Mouse (Mus musculus): ENCODE measurements around the gene Olfr988. TPM values are rescaled to one million over a fixed set of nuclear protein-coding genes. Genes with fewer than 3 reads are reported as not detected.
"Not testable (repeated sequence)": the region's sequence is repeated elsewhere in the genome, so short reads cannot be mapped to it uniquely, and the experiment has no call there.

The Olfr988 gene
- not detected in 2 replicates for polyA plus RNA-seq (2012; ENCODE audit: insufficient read depth, insufficient read length, low replicate concordance, missing spikeins)

DNA sequence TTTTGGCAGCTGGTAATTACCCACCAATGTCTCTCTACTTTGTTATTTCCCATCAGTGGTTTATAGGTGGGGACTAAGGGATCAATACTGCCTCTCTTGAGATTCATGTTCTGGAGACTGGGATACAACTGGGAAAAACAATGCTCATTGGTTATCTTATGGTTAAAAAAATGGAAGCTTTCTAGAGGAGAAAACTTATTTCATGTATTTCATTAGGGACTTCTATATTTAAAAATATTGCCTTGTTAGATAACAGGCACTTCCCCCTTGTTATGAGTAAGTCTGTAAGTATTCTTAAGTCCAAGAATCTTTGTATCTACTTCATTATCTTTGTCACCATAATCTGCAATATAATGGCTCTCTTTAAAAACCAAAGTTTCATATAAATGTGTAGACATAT lies at the start of gene Olfr988:
Olfr988 (minus strand) TSS at position 101 of the 400 bp plus-strand sequence.
- not testable (repeated sequence) for H3K4me3 ChIP-seq (ENCODE audit: insufficient read depth, low read depth, low read length); H3K27ac ChIP-seq (ENCODE audit: insufficient read depth, low read depth, low read length); H3K4me1 ChIP-seq (ENCODE audit: control insufficient read depth, insufficient read depth, low read length)

DNA sequence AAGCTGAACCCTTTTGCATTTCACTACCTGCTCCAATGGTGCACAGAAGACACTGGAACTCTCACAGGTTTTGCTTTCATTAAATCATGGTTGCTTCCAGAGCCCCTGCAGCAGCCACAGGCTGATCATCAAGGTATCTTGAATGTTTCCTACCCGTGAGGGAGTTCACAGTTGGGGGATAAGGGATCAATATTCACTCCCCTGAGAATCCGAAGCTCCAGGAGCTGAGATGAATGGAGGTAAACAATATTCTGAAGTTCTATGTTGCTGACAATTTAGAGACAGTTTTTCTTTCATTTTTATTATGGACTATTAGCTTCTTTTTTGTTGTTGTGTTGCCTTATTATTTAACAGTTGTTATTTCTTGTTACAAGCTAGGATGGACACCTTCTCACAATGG lies 46.3 kb upstream of the Olfr988 start, which contains the start of gene Olfr992:
Olfr992 (minus strand) TSS at position 101 of the 400 bp plus-strand sequence.
- no peak within 1 kb of the TSS for H3K4me3 ChIP-seq (ENCODE audit: insufficient read depth, low read depth, low read length)
- no peak within 1 kb of the TSS for H3K27ac ChIP-seq (ENCODE audit: insufficient read depth, low read depth, low read length)
- no peak for TF ChIP-seq POLR2A (IDR thresholded peaks at IDR 0.05; ENCODE audit: insufficient read depth, low read depth, low read length)
- no peak for TF ChIP-seq CTCF (IDR thresholded peaks at IDR 0.05; ENCODE audit: insufficient read depth, low read depth, low read length)
- 55% methylated on average over 2 of the region's 2 CpGs for WGBS
- H3K4me1 ChIP-seq (ENCODE audit: control insufficient read depth, insufficient read depth, low read length) = no peaks in the 10 kb centered on the region

DNA sequence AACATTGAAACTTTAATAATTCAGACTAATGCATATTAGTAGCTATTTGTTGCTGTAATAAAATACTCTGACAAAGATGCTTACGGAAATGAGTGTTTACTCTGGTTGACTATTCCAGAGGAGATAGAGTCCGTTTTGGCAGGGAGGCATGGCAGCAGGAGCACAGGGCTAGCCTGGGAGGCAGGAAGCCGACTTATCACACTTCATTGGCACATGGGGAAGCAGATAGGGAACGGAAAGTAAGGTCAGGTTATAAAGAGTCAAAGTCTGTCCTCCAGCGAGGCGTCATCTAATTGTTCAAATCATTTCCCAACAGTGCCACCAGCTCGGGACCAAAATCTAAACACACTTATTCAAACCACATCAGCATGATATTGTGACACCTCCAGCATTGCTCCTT lies 23.1 kb downstream of the Olfr988 start:
- Histone ChIP-seq H3K4me3 (ENCODE audit: insufficient read depth, low read depth, low read length) (no peak overlapping the region), H3K4me1 (ENCODE audit: control insufficient read depth, insufficient read depth, low read length) (no peaks in the 10 kb centered on the region), H3K27ac (ENCODE audit: insufficient read depth, low read depth, low read length) (no peak overlapping the region)
- TF ChIP-seq CTCF (IDR thresholded peaks at IDR 0.05; ENCODE audit: insufficient read depth, low read depth, low read length) (no peak), POLR2A (IDR thresholded peaks at IDR 0.05; ENCODE audit: insufficient read depth, low read depth, low read length) (no peak)
- 74% methylated on average over 7 of the region's 7 CpGs for WGBS

DNA sequence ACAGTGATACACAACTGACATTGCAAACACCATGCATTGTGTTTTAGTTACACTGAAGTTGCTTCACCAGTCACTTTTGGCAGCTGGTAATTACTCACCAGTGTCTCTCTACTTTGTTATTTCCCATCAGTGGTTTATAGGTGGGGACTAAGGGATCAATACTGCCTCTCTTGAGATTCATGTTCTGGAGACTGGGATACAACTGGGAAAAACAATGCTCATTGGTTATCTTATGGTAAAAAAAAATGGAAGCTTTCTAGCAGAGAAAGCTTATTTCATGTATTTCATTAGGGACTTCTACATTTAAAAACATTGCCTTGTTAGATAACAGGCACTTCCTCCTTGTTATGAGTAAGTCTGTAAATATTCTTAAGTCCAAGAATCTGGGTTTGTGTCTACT lies 23.8 kb downstream of the Olfr988 start, which contains the start of gene Olfr987:
Olfr987 (minus strand) TSS at position 101 of the 400 bp plus-strand sequence.
- not testable (repeated sequence) for H3K4me1 ChIP-seq (ENCODE audit: control insufficient read depth, insufficient read depth, low read length); H3K4me3 ChIP-seq (ENCODE audit: insufficient read depth, low read depth, low read length)

DNA sequence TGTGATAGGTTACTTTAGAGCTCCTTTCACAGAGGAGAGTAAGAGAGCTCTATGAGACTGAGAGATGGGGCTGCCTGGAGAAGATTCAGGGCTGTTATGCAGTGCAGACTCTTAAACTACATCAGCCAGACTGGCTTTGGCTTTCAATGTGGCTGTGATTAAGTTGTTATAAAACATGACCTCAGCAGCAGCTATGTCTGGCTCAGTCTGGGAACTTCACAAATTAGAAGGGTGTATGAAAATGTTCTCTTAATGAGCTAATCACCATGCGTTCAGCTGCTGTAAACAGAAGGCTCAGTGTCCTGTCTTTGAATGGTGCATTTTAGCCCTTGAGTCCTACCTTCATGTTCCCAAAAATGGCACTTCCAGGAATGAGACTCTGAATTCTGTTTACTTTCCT lies 43.9 kb downstream of the Olfr988 start:
- H3K4me1 ChIP-seq (ENCODE audit: control insufficient read depth, insufficient read depth, low read length) = no peaks in the 10 kb centered on the region
- no peak overlapping the region for H3K4me3 ChIP-seq (ENCODE audit: insufficient read depth, low read depth, low read length)
- H3K27ac ChIP-seq (ENCODE audit: insufficient read depth, low read depth, low read length) = no peak overlapping the region
- 15% methylated on average over 1 of the region's 1 CpGs for WGBS
- TF ChIP-seq POLR2A (IDR thresholded peaks at IDR 0.05; ENCODE audit: insufficient read depth, low read depth, low read length) (no peak), CTCF (IDR thresholded peaks at IDR 0.05; ENCODE audit: insufficient read depth, low read depth, low read length) (no peak)

More for the DNA sequence above, 23.8 kb downstream of the Olfr988 start, which contains the start of gene Olfr987:
- not testable (repeated sequence) for H3K27ac ChIP-seq (ENCODE audit: insufficient read depth, low read depth, low read length)

Other genes starting within 250 kb of the Olfr988 start
- gene Aplnr, start 227.0 kb downstream of the Olfr988 start, polyA plus RNA-seq (2012; ENCODE audit: insufficient read depth, insufficient read length, low replicate concordance, missing spikeins) = not detected in 2 replicates
- 119 TPM in 1 of 2 replicates, not detected in the other for gene Lrrc55, start 166.0 kb downstream of the Olfr988 start, polyA plus RNA-seq (2012; ENCODE audit: insufficient read depth, insufficient read length, low replicate concordance, missing spikeins)
- gene Olfr987, start 23.9 kb downstream of the Olfr988 start, polyA plus RNA-seq (2012; ENCODE audit: insufficient read depth, insufficient read length, low replicate concordance, missing spikeins) = not detected in 2 replicates
- gene Olfr992, start 46.2 kb upstream of the Olfr988 start, polyA plus RNA-seq (2012; ENCODE audit: insufficient read depth, insufficient read length, low replicate concordance, missing spikeins) = not detected in 2 replicates
- gene Olfr993, start 51.6 kb upstream of the Olfr988 start, polyA plus RNA-seq (2012; ENCODE audit: insufficient read depth, insufficient read length, low replicate concordance, missing spikeins) = not detected in 2 replicates
- gene Olfr994, start 73.2 kb upstream of the Olfr988 start, polyA plus RNA-seq (2012; ENCODE audit: insufficient read depth, insufficient read length, low replicate concordance, missing spikeins) = not detected in 2 replicates
- not detected in 2 replicates for gene Olfr995, start 80.4 kb upstream of the Olfr988 start, polyA plus RNA-seq (2012; ENCODE audit: insufficient read depth, insufficient read length, low replicate concordance, missing spikeins)
- gene 4833423E24Rik, start 155.8 kb upstream of the Olfr988 start, polyA plus RNA-seq (2012; ENCODE audit: insufficient read depth, insufficient read length, low replicate concordance, missing spikeins) = not detected in 2 replicates
- gene Olfr996, start 216.0 kb upstream of the Olfr988 start, polyA plus RNA-seq (2012; ENCODE audit: insufficient read depth, insufficient read length, low replicate concordance, missing spikeins) = not detected in 2 replicates
- not detected in 2 replicates for gene Olfr998, start 225.7 kb upstream of the Olfr988 start, polyA plus RNA-seq (2012; ENCODE audit: insufficient read depth, insufficient read length, low replicate concordance, missing spikeins)
- gene Olfr1000, start 248.7 kb upstream of the Olfr988 start, polyA plus RNA-seq (2012; ENCODE audit: insufficient read depth, insufficient read length, low replicate concordance, missing spikeins) = not detected in 2 replicates

All from olfactory bulb, adult 2 months (tissue).